Mouse (Mus musculus) c-Kit-positive CD71-negative TER-119-negative erythroid progenitor cells, embryonic 14.5 days (primary cell): ENCODE results near the gene Tmem203.

Source experiments
- DNase-seq: peaks from one replicate; pipeline ENCODE4 v3.0.0-alpha.2; 2013; ENCODE audit warnings: low read depth

Gene Tmem203

DNA sequence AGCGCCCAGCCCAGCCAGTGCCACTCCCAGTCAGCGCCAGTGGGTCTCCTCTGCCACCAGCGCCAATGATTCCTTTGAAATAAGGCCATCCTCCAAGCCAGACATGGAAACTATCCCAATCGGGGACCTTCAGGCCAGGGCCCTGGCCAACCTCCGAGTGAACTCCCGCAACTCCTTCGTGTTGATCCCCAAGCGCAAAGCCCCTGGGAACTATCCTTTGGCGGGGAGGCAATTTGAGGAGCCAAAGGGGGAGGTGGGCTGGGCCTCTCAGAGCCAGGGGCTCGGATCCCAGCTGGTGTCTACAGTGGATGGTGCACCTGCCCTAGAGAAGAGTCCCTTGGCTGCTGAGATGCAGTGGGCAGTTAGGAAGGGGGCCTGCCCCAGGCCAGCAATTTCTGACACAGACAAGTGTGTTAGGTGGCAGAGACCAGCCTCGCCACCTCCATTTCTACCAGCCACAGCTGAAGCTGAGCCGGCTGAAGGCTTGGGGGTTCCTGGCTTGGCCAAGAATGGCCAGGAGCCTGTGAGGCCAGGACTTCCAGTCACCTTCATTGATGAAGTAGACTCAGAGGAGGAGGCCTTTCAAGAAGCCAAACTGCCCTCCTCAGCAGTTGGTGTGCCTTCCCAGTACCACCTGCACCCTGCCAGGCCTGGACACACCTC is 8.5 kb downstream of the Tmem203 start:
- no peak for DNase-seq

GRCm38 (mm10) chr2:25264286-25264660 is 9.0 kb downstream of the Tmem203 start:
- no peak for DNase-seq

GRCm38 (mm10) chr2:25264851-25265250 is 9.6 kb downstream of the Tmem203 start:
- DNase-seq = no peak

- no peak for DNase-seq
Measured at GRCm38 (mm10) chr2:25265897-25266656, 10.8 kb downstream of the Tmem203 start.

DNA sequence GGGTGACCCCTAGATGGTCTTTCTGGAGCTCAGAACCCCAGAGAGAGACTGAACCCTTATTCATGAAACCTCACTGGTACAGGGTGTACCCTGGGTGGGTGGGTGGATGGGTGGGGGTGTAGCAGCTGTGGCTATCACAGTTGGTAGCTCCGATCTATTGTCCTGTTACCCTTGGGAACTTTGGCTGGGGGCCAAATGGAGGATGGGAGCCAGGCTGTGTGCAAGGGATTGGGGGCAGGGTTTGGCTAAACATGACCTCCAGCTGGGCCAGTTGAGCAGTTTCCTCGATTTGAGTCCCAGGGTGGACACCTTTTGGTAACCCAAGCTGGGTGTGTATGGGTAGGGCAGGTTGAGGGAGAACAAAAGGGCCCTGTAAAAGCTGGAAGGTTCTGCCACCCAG is 11.5 kb downstream of the Tmem203 start:
- no peak for DNase-seq

GRCm38 (mm10) chr2:25267241-25267640 is 12.0 kb downstream of the Tmem203 start:
- no peak for DNase-seq

DNA sequence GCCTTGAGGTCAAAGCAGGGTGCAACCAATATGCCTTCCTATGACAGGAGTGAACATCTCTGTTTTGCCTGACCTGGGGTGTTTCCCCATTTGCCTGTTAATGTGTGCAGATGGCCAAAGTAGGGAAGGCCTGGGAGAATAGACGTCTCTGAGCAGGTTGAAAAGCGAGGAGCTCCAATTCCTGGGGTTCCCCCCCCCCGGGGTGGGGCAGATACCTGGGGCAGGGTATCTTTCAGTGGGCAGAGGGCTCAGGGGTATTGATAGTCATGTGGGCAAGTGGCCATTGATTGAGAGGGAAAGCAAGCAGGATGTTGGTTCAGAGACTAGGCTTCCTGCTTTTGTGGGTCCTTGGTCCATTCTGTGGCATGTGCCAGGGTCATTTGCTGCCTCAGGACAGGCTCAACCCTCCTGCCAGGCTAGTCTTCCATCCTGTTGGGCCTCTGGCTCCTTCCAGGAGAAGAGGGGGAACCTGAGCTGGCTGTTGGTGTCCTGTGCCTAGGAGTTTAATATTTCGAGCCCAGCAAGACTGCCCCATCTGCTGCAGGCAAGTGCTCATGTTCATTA is 12.6 kb downstream of the Tmem203 start:
- no peak for DNase-seq

- DNase-seq = peak; percentile 98
Measured at GRCm38 (mm10) chr2:25271827-25272511, 16.7 kb downstream of the Tmem203 start, which contains the start of the genes Ssna1 and Anapc2. Gene Ssna1 (minus strand): TSS chr2:25272438. Gene Anapc2 (plus strand): TSS chr2:25272478.

DNA sequence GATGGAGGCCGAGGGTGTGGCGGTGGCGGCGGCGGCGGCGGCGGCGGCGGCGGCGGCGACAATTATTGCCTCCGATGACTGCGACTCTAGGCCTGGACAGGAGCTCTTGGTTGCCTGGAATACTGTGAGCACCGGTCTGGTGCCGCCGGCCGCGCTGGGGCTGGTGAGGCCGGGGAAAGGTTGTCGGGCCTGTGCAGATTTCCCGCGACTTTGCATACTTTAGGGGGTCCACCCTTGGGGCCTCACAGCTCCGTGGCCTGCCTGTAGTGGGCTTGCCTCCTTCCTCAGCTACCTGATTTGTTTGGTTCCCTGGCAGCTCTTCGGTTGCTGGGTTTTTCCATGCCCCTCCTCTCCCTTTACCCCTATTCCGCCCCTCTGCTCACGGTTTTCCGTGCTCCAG is 17.3 kb downstream of the Tmem203 start:
- no peak for DNase-seq

- no peak for DNase-seq
Measured at GRCm38 (mm10) chr2:25273010-25273409, 17.8 kb downstream of the Tmem203 start.

DNA sequence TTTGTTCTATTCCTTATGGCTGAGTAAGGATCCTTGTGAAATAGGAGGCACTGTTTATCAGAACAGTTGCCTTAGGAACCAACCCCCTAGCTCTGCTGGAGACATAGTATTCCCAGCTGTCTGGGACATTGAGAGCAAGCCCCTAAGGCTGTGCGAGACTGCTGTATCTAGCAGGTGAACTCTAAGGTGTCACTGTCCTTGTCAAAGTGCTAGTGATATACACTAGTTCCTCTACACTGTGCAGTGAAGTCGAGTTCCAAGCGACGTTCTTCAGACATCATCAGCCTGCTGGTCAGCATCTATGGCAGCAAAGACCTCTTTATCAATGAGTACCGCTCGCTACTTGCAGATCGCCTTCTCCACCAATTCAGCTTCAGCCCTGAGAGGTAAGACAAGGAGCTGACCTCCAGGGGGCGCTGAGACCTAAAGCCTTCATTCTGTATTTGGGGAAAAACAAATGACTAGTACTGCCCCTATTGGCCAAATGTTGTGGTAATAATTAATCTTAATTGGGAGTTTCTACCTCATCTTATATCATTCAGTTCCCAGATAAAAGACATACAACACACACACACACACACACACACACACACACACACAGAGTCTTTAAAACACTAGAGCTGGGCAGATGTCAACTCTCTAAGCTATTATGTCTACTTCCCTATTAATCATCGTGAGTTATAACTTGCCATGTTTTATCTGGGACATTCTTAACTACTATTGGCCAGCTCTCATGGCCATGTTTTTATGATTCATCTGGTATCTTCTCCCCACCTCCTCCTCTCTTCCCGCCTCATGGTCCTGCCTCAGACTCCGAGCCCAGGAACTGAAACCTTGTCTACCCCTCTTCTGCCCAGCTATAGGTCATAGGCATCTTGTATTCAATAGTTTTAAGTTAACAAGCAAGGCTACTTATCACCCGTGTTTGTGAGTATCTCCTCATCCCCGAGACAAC is 24.0 kb downstream of the Tmem203 start:
- DNase-seq = peak; percentile 94

GRCm38 (mm10) chr2:25285551-25285950 is 30.3 kb downstream of the Tmem203 start:
- no peak for DNase-seq

DNA sequence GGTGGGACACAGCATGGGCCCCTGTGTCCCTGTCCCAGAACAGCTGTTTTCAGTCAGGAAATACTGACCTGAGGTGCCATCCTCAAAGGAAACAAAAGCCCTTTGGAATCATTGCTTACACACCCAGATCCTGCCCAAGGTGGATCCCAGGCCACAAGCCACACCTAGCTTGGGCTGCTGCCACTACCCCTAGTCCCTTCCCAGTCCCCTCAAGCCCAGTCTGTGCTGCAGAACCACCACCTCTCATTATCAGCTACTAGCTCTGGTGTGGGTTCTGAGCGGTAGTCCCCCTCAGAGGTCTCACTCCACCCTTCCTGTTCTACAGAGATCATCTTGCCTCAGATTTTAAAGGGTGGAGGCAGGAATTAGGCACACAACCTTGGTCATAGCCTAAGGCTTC is 31.1 kb downstream of the Tmem203 start:
- no peak for DNase-seq

GRCm38 (mm10) chr2:25286837-25287636 is 31.8 kb downstream of the Tmem203 start:
- DNase-seq = no peak

DNA sequence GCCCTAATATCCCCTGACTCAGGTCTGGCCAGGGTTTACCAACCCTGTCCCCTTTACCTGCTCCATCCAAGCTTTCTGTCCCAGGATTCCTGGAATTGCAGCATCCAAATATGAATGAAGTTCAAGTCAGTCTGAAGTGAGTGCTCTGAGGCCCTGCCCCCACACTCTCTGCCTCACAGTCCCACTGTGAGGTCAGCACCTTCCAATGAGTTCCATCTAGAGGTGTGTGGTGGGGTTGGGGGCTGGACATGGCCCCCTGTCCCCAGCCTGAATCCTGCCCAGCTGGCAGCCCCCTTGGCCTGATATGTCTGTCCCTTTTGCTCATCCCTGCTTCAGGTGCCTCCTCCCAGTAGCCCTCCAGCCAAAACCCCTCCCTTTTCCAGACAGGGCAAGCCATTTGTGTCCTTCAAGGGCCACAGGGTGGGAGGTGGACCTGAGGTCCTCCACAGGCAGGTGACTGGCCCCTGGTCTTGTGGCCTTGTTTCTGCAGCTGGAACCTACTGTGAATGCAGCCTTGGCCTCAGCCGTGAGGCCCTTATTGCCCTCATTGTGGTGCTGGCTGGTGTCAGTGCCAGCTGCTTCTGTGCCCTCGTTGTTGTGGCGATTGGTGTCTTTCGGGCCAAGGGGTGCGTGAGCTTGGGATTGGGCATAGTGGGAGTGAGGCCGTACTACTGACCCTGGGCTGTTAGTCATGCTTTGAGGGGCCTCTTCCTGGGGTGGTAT is 32.8 kb downstream of the Tmem203 start, which contains the start of gene Tmem210:
Tmem210 (plus strand) TSS at position 219 of the 723 bp plus-strand sequence.
- no peak for DNase-seq

- no peak for DNase-seq
Measured at GRCm38 (mm10) chr2:25288734-25289345, 33.6 kb downstream of the Tmem203 start.

GRCm38 (mm10) chr2:25289651-25290050 is 34.4 kb downstream of the Tmem203 start, which contains the start of gene Lrrc26:
Gene Lrrc26 (plus strand): TSS chr2:25289915.
- DNase-seq = no peak

DNA sequence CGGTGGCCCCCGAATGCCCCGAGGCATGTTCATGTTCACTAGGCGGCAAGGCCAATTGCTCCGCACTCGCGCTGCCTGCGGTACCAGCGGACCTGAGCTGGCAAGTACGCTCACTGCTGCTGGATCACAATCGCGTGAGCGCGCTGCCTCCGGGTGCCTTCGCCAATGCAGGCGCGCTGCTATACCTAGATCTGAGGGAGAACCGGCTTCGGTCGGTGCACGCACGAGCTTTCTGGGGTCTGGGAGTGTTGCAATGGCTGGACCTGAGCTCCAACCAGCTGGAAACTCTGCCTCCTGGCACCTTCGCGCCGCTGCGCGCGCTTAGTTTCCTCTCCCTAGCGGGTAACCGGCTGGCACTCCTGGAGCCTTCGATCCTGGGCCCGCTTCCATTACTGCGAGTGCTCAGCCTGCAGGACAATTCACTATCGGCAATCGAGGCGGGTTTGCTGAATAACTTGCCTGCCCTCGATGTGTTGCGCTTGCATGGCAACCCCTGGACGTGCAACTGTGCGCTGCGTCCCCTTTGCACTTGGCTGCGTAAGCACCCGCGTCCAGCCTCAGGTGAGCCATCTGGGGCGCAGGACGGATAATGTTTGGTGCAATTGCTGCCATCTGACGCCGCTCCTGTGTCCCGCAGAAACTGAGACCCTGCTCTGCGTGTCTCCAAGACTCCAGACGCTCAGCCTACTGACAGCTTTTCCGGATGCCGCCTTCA is 35.0 kb downstream of the Tmem203 start:
- no peak for DNase-seq

- no peak for DNase-seq
Measured at GRCm38 (mm10) chr2:25290816-25291130, 35.5 kb downstream of the Tmem203 start.
